Mouse (Mus musculus): ENCODE measurements around the gene Wnt3a. TPM values are rescaled to one million over a fixed set of nuclear protein-coding genes. Genes with fewer than 3 reads are reported as not detected.

Gene Wnt3a
- polyA plus RNA-seq (2012; rRNA removed) (1.2 TPM in 2 replicates), polyA plus RNA-seq (2014; fragmentation: Nextera tagmentation; extraction: Ambion mirVana) (1.3 and 1.7 TPM in 2 replicates)

DNA sequence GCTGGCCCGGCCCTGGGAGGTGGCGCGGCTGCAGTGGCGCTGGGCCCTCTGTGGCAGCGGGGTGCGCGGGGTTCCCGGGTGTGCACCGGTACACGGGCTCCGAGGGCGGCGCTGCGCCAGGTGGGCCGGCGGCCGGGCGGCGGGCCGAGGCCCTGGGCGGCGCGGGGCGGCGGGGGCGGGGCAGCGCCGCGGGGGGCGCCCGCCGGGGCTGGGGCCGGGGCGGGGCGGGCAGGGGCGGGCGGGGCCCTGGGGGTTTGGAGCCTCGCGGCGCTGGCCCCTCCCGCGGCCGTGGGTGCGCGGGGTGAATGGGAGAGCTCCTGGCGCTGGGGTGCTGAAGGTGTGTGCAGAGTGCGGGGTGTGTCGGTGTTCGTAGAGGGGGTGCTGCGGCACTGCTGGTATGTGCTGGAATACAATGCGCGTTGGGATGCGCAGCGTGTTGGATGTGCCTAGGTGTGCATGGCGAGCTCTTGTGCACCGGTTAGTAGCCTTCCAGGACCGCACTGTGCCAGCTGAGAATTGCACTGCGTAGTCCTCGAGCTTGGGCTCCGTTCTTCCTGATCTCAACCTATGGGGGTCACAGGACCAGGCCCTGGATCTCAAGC, at the start of gene Wnt3a:
Gene Wnt3a (minus strand): TSS at position 51 of the 602 bp plus-strand sequence.
- Histone ChIP-seq H3K4me2 (replicated peaks; ENCODE audit: low read depth, low read length, severe bottlenecking) (peak within 1 kb of the TSS; percentile 49), H3K4me3 (replicated peaks; ENCODE audit: low read length) (peak within 1 kb of the TSS; percentile 35), H3K4me1 (ENCODE audit: control insufficient read depth, insufficient read depth, low read length) (peaks cover 6% of the 10 kb centered on the region; the same call in 1 of the 2 replicates), H3K27ac (replicated peaks; ENCODE audit: low read depth, low read length) (no peak within 1 kb of the TSS), H3K9ac (ENCODE audit: low read depth, low read length, severe bottlenecking) (no peak within 1 kb of the TSS), H3K36me3 (ENCODE audit: control insufficient read depth, insufficient read depth, low read length) (no peaks in the 10 kb centered on the region), H3K27me3 (ENCODE audit: control insufficient read depth, insufficient read depth, low read length) (peaks cover 77% of the 10 kb centered on the region), H3K9me3 (ENCODE audit: control insufficient read depth, low read length) (no peaks in the 10 kb centered on the region)
- ATAC-seq (ENCODE audit: low FRiP score, low read depth): no peak
- no peak for DNase-seq (ENCODE audit: low spot score)
- under 1% methylated on average over 18 of the region's 60 CpGs for whole genome bisulfite sequencing
- no peak for TF ChIP-seq POLR2A (IDR thresholded peaks at IDR 0.05; ENCODE audit: borderline replicate concordance, extremely low read depth, insufficient read depth, insufficient read length)

DNA sequence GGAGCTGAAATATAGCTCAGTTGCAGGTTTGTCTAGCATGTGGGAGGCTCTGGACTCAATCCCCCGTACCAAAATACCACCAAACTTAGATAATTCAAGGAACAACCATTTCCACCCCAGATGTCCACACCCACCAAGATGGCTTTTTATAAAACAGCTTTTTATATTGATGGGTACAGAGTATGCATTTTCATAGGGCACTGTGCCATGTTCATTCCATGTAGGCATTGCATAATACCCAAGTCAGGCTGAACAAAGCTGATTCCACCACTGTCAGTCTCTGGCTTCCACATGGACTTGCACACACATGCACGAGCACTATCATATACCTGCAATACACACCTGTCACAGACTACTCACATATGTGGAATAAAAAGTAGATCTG, 48.2 kb upstream of the Wnt3a start:
- TF ChIP-seq POLR2A (IDR thresholded peaks at IDR 0.05; ENCODE audit: borderline replicate concordance, extremely low read depth, insufficient read depth, insufficient read length): no peak
- WGBS: 84% methylated on average over 2 of the region's 2 CpGs

DNA sequence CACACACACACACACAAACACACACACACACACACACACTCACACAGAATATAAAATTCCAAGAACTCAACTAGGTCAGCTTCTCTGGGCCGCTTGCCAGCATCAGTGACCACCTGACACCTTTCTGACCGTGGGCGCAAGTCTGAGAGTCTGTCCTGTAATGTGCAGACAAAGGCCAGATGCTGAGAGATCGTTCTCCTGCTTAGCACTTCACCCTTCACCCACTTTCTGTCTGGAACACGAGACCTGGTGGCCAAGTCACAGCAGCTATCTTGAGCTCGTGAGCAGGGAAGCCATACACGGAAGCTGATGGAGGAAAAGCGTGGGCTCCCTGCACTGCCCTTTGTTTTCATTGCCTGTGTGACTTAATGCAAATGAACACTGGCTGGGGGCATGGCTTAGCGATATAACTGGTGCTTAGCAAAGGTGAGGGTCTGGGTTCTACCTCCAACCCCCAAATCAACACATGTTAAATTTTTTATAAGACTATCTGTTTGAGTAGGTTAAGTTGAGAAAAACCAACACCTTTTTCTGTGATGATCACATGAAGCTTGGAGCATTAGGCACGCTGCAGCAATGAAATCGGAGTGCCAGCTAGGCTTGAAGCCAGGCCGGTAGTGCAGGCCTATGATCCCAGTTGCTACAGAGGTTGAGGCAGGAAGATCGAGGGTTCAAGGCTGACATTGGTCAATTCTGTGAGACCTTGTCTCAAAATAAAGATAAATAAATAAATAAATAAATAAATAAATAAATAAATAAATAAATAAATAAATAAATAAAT, 47.6 kb upstream of the Wnt3a start:
- TF ChIP-seq POLR2A (IDR thresholded peaks at IDR 0.05; ENCODE audit: borderline replicate concordance, extremely low read depth, insufficient read depth, insufficient read length): no peak
- 57% methylated on average over 13 of the region's 13 CpGs for WGBS
- no peak overlapping the region for H3K27ac ChIP-seq (replicated peaks; ENCODE audit: low read depth, low read length)

More for the DNA sequence above, 48.2 kb upstream of the Wnt3a start:
- ATAC-seq (ENCODE audit: low FRiP score, low read depth) (no peak), DNase-seq (ENCODE audit: low spot score) (no peak)
- Histone ChIP-seq H3K27me3 (ENCODE audit: control insufficient read depth, insufficient read depth, low read length) (no peaks in the 10 kb centered on the region), H3K9ac (ENCODE audit: low read depth, low read length, severe bottlenecking) (no peak overlapping the region), H3K9me3 (ENCODE audit: control insufficient read depth, low read length) (no peaks in the 10 kb centered on the region), H3K4me2 (replicated peaks; ENCODE audit: low read depth, low read length, severe bottlenecking) (no peak overlapping the region), H3K4me3 (replicated peaks; ENCODE audit: low read length) (no peak overlapping the region), H3K4me1 (ENCODE audit: control insufficient read depth, insufficient read depth, low read length) (peaks cover 11% of the 10 kb centered on the region; the same call in 1 of the 2 replicates), H3K36me3 (ENCODE audit: control insufficient read depth, insufficient read depth, low read length) (no peaks in the 10 kb centered on the region), H3K27ac (replicated peaks; ENCODE audit: low read depth, low read length) (no peak overlapping the region)

DNA sequence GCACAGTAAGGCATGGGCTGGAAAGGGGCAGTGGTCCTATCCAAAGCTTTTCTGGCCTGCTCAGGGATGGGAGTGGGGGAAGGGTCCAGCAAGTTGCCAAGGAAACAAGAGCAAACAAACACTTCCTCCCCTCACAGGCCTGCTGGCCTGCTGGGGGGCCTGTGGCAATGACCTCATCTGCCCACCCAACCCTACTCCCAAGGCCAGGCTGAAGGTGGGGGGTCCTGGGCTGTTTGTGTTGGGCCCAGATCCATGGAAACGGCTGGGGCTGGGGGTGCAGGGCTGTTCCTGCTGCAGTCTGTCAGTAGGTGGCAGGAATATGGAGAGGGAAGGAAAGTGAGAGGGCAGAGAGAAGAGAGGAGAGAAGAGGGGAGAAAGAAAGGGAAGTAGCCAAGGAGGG, 45.8 kb upstream of the Wnt3a start:
- ATAC-seq (ENCODE audit: low FRiP score, low read depth) (peak; percentile 73), DNase-seq (ENCODE audit: low spot score) (peak; percentile 54)
- Histone ChIP-seq H3K4me1 (ENCODE audit: control insufficient read depth, insufficient read depth, low read length) (peaks cover 14% of the 10 kb centered on the region; the same call in 1 of the 2 replicates), H3K9me3 (ENCODE audit: control insufficient read depth, low read length) (no peaks in the 10 kb centered on the region), H3K36me3 (ENCODE audit: control insufficient read depth, insufficient read depth, low read length) (peaks cover 14% of the 10 kb centered on the region), H3K27ac (replicated peaks; ENCODE audit: low read depth, low read length) (peak overlapping the region; percentile 28; the same call in 1 of the 2 replicates), H3K27me3 (ENCODE audit: control insufficient read depth, insufficient read depth, low read length) (no peaks in the 10 kb centered on the region), H3K4me3 (replicated peaks; ENCODE audit: low read length) (no peak overlapping the region), H3K9ac (ENCODE audit: low read depth, low read length, severe bottlenecking) (no peak overlapping the region), H3K4me2 (replicated peaks; ENCODE audit: low read depth, low read length, severe bottlenecking) (no peak overlapping the region)
- 6% methylated on average over 1 of the region's 1 CpGs for WGBS
- TF ChIP-seq POLR2A (IDR thresholded peaks at IDR 0.05; ENCODE audit: borderline replicate concordance, extremely low read depth, insufficient read depth, insufficient read length): no peak

More for the DNA sequence above, 47.6 kb upstream of the Wnt3a start:
- peaks cover 13% of the 10 kb centered on the region; the same call in 1 of the 2 replicates for H3K4me1 ChIP-seq (ENCODE audit: control insufficient read depth, insufficient read depth, low read length)
- H3K4me2 ChIP-seq (replicated peaks; ENCODE audit: low read depth, low read length, severe bottlenecking): no peak overlapping the region
- no peaks in the 10 kb centered on the region for H3K27me3 ChIP-seq (ENCODE audit: control insufficient read depth, insufficient read depth, low read length)
- no peaks in the 10 kb centered on the region for H3K9me3 ChIP-seq (ENCODE audit: control insufficient read depth, low read length)
- DNase-seq (ENCODE audit: low spot score) (no peak), ATAC-seq (ENCODE audit: low FRiP score, low read depth) (no peak)
- no peak overlapping the region for H3K9ac ChIP-seq (ENCODE audit: low read depth, low read length, severe bottlenecking)
- no peak overlapping the region for H3K4me3 ChIP-seq (replicated peaks; ENCODE audit: low read length)
- H3K36me3 ChIP-seq (ENCODE audit: control insufficient read depth, insufficient read depth, low read length): no peaks in the 10 kb centered on the region

GRCm38 (mm10) chr11:59335942-59336341, 45.4 kb upstream of the Wnt3a start:
- DNase-seq (ENCODE audit: low spot score) (no peak), ATAC-seq (ENCODE audit: low FRiP score, low read depth) (no peak)
- Histone ChIP-seq H3K9me3 (ENCODE audit: control insufficient read depth, low read length) (no peaks in the 10 kb centered on the region), H3K4me3 (replicated peaks; ENCODE audit: low read length) (no peak overlapping the region), H3K4me1 (ENCODE audit: control insufficient read depth, insufficient read depth, low read length) (peaks cover 14% of the 10 kb centered on the region; the same call in 1 of the 2 replicates), H3K36me3 (ENCODE audit: control insufficient read depth, insufficient read depth, low read length) (peaks cover 17% of the 10 kb centered on the region), H3K27me3 (ENCODE audit: control insufficient read depth, insufficient read depth, low read length) (no peaks in the 10 kb centered on the region), H3K4me2 (replicated peaks; ENCODE audit: low read depth, low read length, severe bottlenecking) (no peak overlapping the region), H3K27ac (replicated peaks; ENCODE audit: low read depth, low read length) (peak overlapping the region; percentile 28), H3K9ac (ENCODE audit: low read depth, low read length, severe bottlenecking) (no peak overlapping the region)
- WGBS: 30% methylated on average over 2 of the region's 2 CpGs
- TF ChIP-seq POLR2A (IDR thresholded peaks at IDR 0.05; ENCODE audit: borderline replicate concordance, extremely low read depth, insufficient read depth, insufficient read length): no peak

Measured in limb, embryonic 14.5 days (tissue).